Mouse (Mus musculus): ENCODE measurements around the gene Pigm. TPM values are rescaled to one million over a fixed set of nuclear protein-coding genes. Genes with fewer than 3 reads are reported as not detected.
A peak's percentile ranks its signal among the peaks of the same experiment; 100 is the strongest.

Pigm gene
- polyA plus RNA-seq, 1 experiment: 12.9 TPM

- TF ChIP-seq POLR2A (IDR thresholded peaks at IDR 0.05; ENCODE audit: low read depth, low read length): no peak
- no peak for TF ChIP-seq CTCF (IDR thresholded peaks at IDR 0.05; ENCODE audit: borderline replicate concordance, insufficient read depth, low read length)
- Histone ChIP-seq H3K4me1 (ENCODE audit: control insufficient read depth, insufficient read depth, low read length) (peaks cover 3% of the 10 kb centered on the region; the same call in 1 of the 2 replicates), H3K4me3 (ENCODE audit: insufficient read depth, low read length) (no peak overlapping the region), H3K27ac (ENCODE audit: insufficient read depth, low read length) (no peak overlapping the region)
Observed at GRCm38 (mm10) chr1:172380066-172380465, 3.7 kb downstream of the Pigm start.

- peaks cover 3% of the 10 kb centered on the region; the same call in 1 of the 2 replicates for H3K4me1 ChIP-seq (ENCODE audit: control insufficient read depth, insufficient read depth, low read length)
- no peak overlapping the region for H3K27ac ChIP-seq (ENCODE audit: insufficient read depth, low read length)
- no peak overlapping the region for H3K4me3 ChIP-seq (ENCODE audit: insufficient read depth, low read length)
- TF ChIP-seq POLR2A (IDR thresholded peaks at IDR 0.05; ENCODE audit: low read depth, low read length): no peak
- TF ChIP-seq CTCF (IDR thresholded peaks at IDR 0.05; ENCODE audit: borderline replicate concordance, insufficient read depth, low read length): no peak
Observed at GRCm38 (mm10) chr1:172382090-172382489, 5.7 kb downstream of the Pigm start.

- Histone ChIP-seq H3K27ac (ENCODE audit: insufficient read depth, low read length) (no peak overlapping the region), H3K4me3 (ENCODE audit: insufficient read depth, low read length) (no peak overlapping the region), H3K4me1 (ENCODE audit: control insufficient read depth, insufficient read depth, low read length) (peaks cover 4% of the 10 kb centered on the region; the same call in 1 of the 2 replicates)
- TF ChIP-seq POLR2A (IDR thresholded peaks at IDR 0.05; ENCODE audit: low read depth, low read length): no peak
- TF ChIP-seq CTCF (IDR thresholded peaks at IDR 0.05; ENCODE audit: borderline replicate concordance, insufficient read depth, low read length): no peak
Observed at GRCm38 (mm10) chr1:172387246-172387645, 10.9 kb downstream of the Pigm start.

GRCm38 (mm10) chr1:172390769-172391168, 14.4 kb downstream of the Pigm start:
- peak; percentile 50; the same call in 1 of the 2 replicates for TF ChIP-seq POLR2A (IDR thresholded peaks at IDR 0.05; ENCODE audit: low read depth, low read length)
- TF ChIP-seq CTCF (IDR thresholded peaks at IDR 0.05; ENCODE audit: borderline replicate concordance, insufficient read depth, low read length): no peak
- Histone ChIP-seq H3K27ac (ENCODE audit: insufficient read depth, low read length) (no peak overlapping the region), H3K4me1 (ENCODE audit: control insufficient read depth, insufficient read depth, low read length) (peaks cover 4% of the 10 kb centered on the region; the same call in 1 of the 2 replicates), H3K4me3 (ENCODE audit: insufficient read depth, low read length) (no peak overlapping the region)

GRCm38 (mm10) chr1:172391807-172392581, 15.6 kb downstream of the Pigm start:
- Histone ChIP-seq H3K4me1 (ENCODE audit: control insufficient read depth, insufficient read depth, low read length) (peaks cover 4% of the 10 kb centered on the region; the same call in 1 of the 2 replicates), H3K4me3 (ENCODE audit: insufficient read depth, low read length) (no peak overlapping the region), H3K27ac (ENCODE audit: insufficient read depth, low read length) (no peak overlapping the region)
- TF ChIP-seq CTCF (IDR thresholded peaks at IDR 0.05; ENCODE audit: borderline replicate concordance, insufficient read depth, low read length) (no peak), POLR2A (IDR thresholded peaks at IDR 0.05; ENCODE audit: low read depth, low read length) (no peak)

GRCm38 (mm10) chr1:172392643-172393170, 16.4 kb downstream of the Pigm start:
- Histone ChIP-seq H3K4me3 (ENCODE audit: insufficient read depth, low read length) (no peak overlapping the region), H3K27ac (ENCODE audit: insufficient read depth, low read length) (no peak overlapping the region), H3K4me1 (ENCODE audit: control insufficient read depth, insufficient read depth, low read length) (peaks cover 4% of the 10 kb centered on the region; the same call in 1 of the 2 replicates)
- TF ChIP-seq POLR2A (IDR thresholded peaks at IDR 0.05; ENCODE audit: low read depth, low read length): peak; percentile 37; the same call in 1 of the 2 replicates
- TF ChIP-seq CTCF (IDR thresholded peaks at IDR 0.05; ENCODE audit: borderline replicate concordance, insufficient read depth, low read length): 0 out of 2 replicates have a peak, but pooled peaks have one; percentile 1

- Histone ChIP-seq H3K4me3 (ENCODE audit: insufficient read depth, low read length) (no peak overlapping the region), H3K27ac (ENCODE audit: insufficient read depth, low read length) (no peak overlapping the region), H3K4me1 (ENCODE audit: control insufficient read depth, insufficient read depth, low read length) (peaks cover 4% of the 10 kb centered on the region; the same call in 1 of the 2 replicates)
- TF ChIP-seq POLR2A (IDR thresholded peaks at IDR 0.05; ENCODE audit: low read depth, low read length) (no peak), CTCF (IDR thresholded peaks at IDR 0.05; ENCODE audit: borderline replicate concordance, insufficient read depth, low read length) (no peak)
Observed at GRCm38 (mm10) chr1:172393739-172394138, 17.4 kb downstream of the Pigm start.

GRCm38 (mm10) chr1:172396996-172397752, 20.8 kb downstream of the Pigm start:
- TF ChIP-seq POLR2A (IDR thresholded peaks at IDR 0.05; ENCODE audit: low read depth, low read length): no peak
- TF ChIP-seq CTCF (IDR thresholded peaks at IDR 0.05; ENCODE audit: borderline replicate concordance, insufficient read depth, low read length): no peak
- Histone ChIP-seq H3K4me3 (ENCODE audit: insufficient read depth, low read length) (no peak overlapping the region), H3K27ac (ENCODE audit: insufficient read depth, low read length) (no peak overlapping the region), H3K4me1 (ENCODE audit: control insufficient read depth, insufficient read depth, low read length) (no peaks in the 10 kb centered on the region)

- peaks cover 3% of the 10 kb centered on the region; the same call in 1 of the 2 replicates for H3K4me1 ChIP-seq (ENCODE audit: control insufficient read depth, insufficient read depth, low read length)
- no peak overlapping the region for H3K27ac ChIP-seq (ENCODE audit: insufficient read depth, low read length)
- TF ChIP-seq POLR2A (IDR thresholded peaks at IDR 0.05; ENCODE audit: low read depth, low read length) (no peak), CTCF (IDR thresholded peaks at IDR 0.05; ENCODE audit: borderline replicate concordance, insufficient read depth, low read length) (no peak)
- H3K4me3 ChIP-seq (ENCODE audit: insufficient read depth, low read length): no peak overlapping the region
Observed at GRCm38 (mm10) chr1:172406077-172406706, 29.8 kb downstream of the Pigm start.
